In genomic region chr11:94160443-94161266, GRCm38 (mm10) we compare ENCODE assay signal across 8 mouse cellular contexts. TPM values are rescaled to one million over a fixed set of nuclear protein-coding genes. Genes with fewer than 3 reads are reported as not detected.
DNase-seq lines count a peak whose midpoint lies in the region; ATAC-seq and TF ChIP-seq lines count a peak whose summit lies in the region.

No protein-coding gene starts in this region.

- H3K27ac ChIP-seq in hindbrain, embryonic 13.5 days: peak overlapping the region; percentile 100
- peak overlapping the region; percentile 81 for H3K27ac ChIP-seq in lung, embryonic 16.5 days (ENCODE audit: low read length)
- H3K27ac ChIP-seq in olfactory bulb, adult 2 months (ENCODE audit: insufficient read depth, low read depth, low read length): peak overlapping the region; percentile 100

- peaks cover 54% of the 10 kb centered on the region for H3K4me1 ChIP-seq in hindbrain, embryonic 13.5 days (replicated peaks)
- H3K4me1 ChIP-seq in lung, embryonic 16.5 days (replicated peaks; ENCODE audit: control insufficient read depth, insufficient read depth, low read length): peaks cover 24% of the 10 kb centered on the region
- H3K4me1 ChIP-seq in olfactory bulb, adult 2 months (ENCODE audit: control insufficient read depth, insufficient read depth, low read length): peaks cover 41% of the 10 kb centered on the region

- H3K9me3 ChIP-seq in hindbrain, embryonic 13.5 days: no peaks in the 10 kb centered on the region
- H3K9me3 ChIP-seq in lung, embryonic 16.5 days (ENCODE audit: control insufficient read depth, low read length): no peaks in the 10 kb centered on the region

- DNase-seq in Patski (ENCODE audit: low read depth, low spot score): peak; percentile 96
- peak; percentile 95 for DNase-seq in cerebellum, adult 8-10 months
- DNase-seq in frontal cortex, adult 2 months (ENCODE audit: extremely low spot score in 1 of 2, low spot score in 1 of 2): peak; percentile 97 to 98
- DNase-seq in layer of hippocampus, postnatal 10 days (ENCODE audit: low spot score in 2 of 2): peak; percentile 93

- peak overlapping the region; percentile 27 for H3K4me3 ChIP-seq in hindbrain, embryonic 13.5 days
- H3K4me3 ChIP-seq in lung, embryonic 16.5 days (ENCODE audit: low read length): peak overlapping the region; percentile 8; the same call in 1 of the 2 replicates
- H3K4me3 ChIP-seq in olfactory bulb, adult 2 months (ENCODE audit: insufficient read depth, low read depth, low read length): peak overlapping the region; percentile 28

- peak; percentile 69 for TF ChIP-seq POLR2A in olfactory bulb, adult 2 months (IDR thresholded peaks at IDR 0.05; ENCODE audit: insufficient read depth, low read depth, low read length)

- no peaks in the 10 kb centered on the region for H3K27me3 ChIP-seq in Patski
- no peaks in the 10 kb centered on the region for H3K27me3 ChIP-seq in hindbrain, embryonic 13.5 days
- no peaks in the 10 kb centered on the region for H3K27me3 ChIP-seq in lung, embryonic 16.5 days (ENCODE audit: control insufficient read depth, insufficient read depth, low read depth, low read length)

- peak overlapping the region; percentile 76 for H3K9ac ChIP-seq in hindbrain, embryonic 13.5 days
- peak overlapping the region; percentile 31; the same call in 1 of the 2 replicates for H3K9ac ChIP-seq in lung, embryonic 16.5 days (ENCODE audit: low read length)

- no peaks in the 10 kb centered on the region for H3K36me3 ChIP-seq in hindbrain, embryonic 13.5 days
- no peaks in the 10 kb centered on the region for H3K36me3 ChIP-seq in lung, embryonic 16.5 days (ENCODE audit: control insufficient read depth, insufficient read depth, low read length)

- POLR2A ChIA-PET in Patski (lab: Charles Lee): interaction anchor here (0.6 to 1.8 kb wide), 3 partner anchors 15 to 126 kb away, joined by 3 to 4 read pairs (median 4); no protein-coding TSS in a partner anchor

- H3K4me2 ChIP-seq in hindbrain, embryonic 13.5 days: peak overlapping the region; percentile 50
- H3K4me2 ChIP-seq in lung, embryonic 16.5 days (ENCODE audit: low read depth, low read length): peak overlapping the region; percentile 38

- peak; percentile 93 for ATAC-seq in Patski
- ATAC-seq in hindbrain, embryonic 13.5 days (ENCODE audit: low FRiP score): peak; percentile 95
- peak; percentile 93 for ATAC-seq in lung, embryonic 16.5 days (ENCODE audit: low read depth)
- ATAC-seq in erythroid progenitor cell, adult 5-6 weeks (replicated peaks; ENCODE audit: low FRiP score, poor library complexity, severe bottlenecking): no peak

- no peak for TF ChIP-seq CTCF in Patski (IDR thresholded peaks at IDR 0.05)
- TF ChIP-seq CTCF in olfactory bulb, adult 2 months (IDR thresholded peaks at IDR 0.05; ENCODE audit: insufficient read depth, low read depth, low read length): no peak

- CTCF ChIA-PET in Patski (lab: Charles Lee): interaction anchor here (0.8 to 1.6 kb wide), 5 partner anchors 15 to 76 kb away, joined by 3 to 4 read pairs (median 3); no protein-coding TSS in a partner anchor

- in situ Hi-C loops in Patski (cut with MboI; ENCODE audit: low pct_unique_long_range_greater_than_20kb): no loop called here

- WGBS in hindbrain, embryonic 13.5 days: 1% methylated on average over 22 of the region's 23 CpGs
- WGBS in lung, embryonic 16.5 days: 13% methylated on average over 23 of the region's 23 CpGs
- WGBS in olfactory bulb, adult 2 months: 4% methylated on average over 23 of the region's 23 CpGs

RNA-seq across cellular contexts. Expression of gene Tob1, which starts 50.6 kb away (rescaled TPM):
- 24.9 TPM for polyA plus RNA-seq in Patski (2021)
- polyA plus RNA-seq in frontal cortex, adult 2 months (2012; rRNA removed): 44.4 and 45.5 TPM in 2 replicates
- polyA plus RNA-seq in hindbrain, embryonic 13.5 days (2015; fragmentation: Nextera tagmentation; extraction: Ambion mirVana): 32.3 and 36.0 TPM in 2 replicates
- 10 to 100 TPM; 29.2 to 31.3 TPM for total RNA-seq in layer of hippocampus, postnatal 10 days (2021)
- 25.8 and 28.9 TPM in 2 replicates for polyA plus RNA-seq in lung, embryonic 16.5 days (2015; fragmentation: Nextera tagmentation; extraction: Ambion mirVana)
- polyA plus RNA-seq in olfactory bulb, adult 2 months (2012; ENCODE audit: insufficient read depth, insufficient read length, low replicate concordance, missing spikeins): not detected in 2 replicates
- 8.6 and 11.3 TPM in 2 replicates for total RNA-seq in erythroid progenitor cell, adult 5-6 weeks (2015; ENCODE audit: low replicate concordance)
- 6.8 and 8.5 TPM in 2 replicates for total RNA-seq in erythroid progenitor cell, adult 5-6 weeks (2017; ENCODE audit: low replicate concordance)
